Comparison of ENCODE assay signal across 16 mouse cellular contexts in the genomic region with DNA sequence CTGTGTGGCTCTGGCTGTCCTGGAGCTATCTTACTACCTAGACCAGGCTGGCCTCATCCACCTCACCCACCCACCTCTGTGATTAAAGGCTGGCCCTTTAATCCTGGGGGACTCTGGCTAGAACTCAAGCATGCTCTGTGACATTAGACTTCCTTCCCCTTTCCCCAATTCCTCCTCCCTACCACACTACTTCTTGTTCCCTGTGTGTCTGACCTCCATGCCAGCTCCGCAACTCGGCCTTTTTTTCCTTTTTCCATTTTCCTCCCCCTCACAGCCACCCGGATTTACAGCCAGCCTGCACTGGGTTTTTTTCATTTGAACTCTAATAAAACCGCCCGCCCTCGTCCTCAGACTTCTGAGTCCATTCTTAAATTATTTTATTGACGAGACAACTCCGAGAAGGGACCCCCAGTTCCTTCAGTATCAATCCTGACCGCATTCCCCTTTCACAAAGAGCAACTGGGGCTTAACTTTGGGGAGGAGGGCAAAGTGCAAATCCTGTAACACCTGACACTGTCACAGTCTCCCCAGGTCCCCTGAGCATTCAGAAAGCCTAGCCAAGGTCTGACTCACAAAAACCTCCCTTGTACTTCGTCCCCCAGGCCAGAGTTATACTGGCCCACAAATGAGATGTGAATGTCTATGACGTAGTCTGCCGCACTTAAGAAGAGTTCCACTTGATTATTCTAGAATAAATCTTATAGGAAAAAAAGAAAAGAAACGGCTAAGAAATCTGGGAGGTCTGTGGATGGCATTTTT. TPM values are rescaled to one million over a fixed set of nuclear protein-coding genes. Genes with fewer than 3 reads are reported as not detected.
DNase-seq lines count a peak whose midpoint lies in the region; ATAC-seq and TF ChIP-seq lines count a peak whose summit lies in the region.
"Had no signal": no experiment of that assay in that cellular context is flagged by ENCODE, and none has a peak within 500 bp of the region (broad histone marks: within the 10 kb centered on the region; RNA-seq: fewer than 3 reads in every experiment).

No protein-coding gene starts in this region.

- no peak overlapping the region for H3K4me3 ChIP-seq in kidney, adult 2 months (ENCODE audit: insufficient read depth, low read depth, low read length)
- H3K4me3 ChIP-seq: embryonic facial prominence, embryonic 12.5 days; forebrain, embryonic 10.5 days; heart, embryonic 12.5 days had no signal

- H3K27me3 ChIP-seq in kidney, adult 2 months (replicated peaks; ENCODE audit: control insufficient read depth, insufficient read depth, low read length), result no peaks in the 10 kb centered on the region
- H3K27me3 ChIP-seq: embryonic facial prominence, embryonic 12.5 days; heart, embryonic 12.5 days had no signal

- no peak overlapping the region for H3K27ac ChIP-seq in kidney, adult 2 months (ENCODE audit: insufficient read depth, low read depth, low read length)
- H3K27ac ChIP-seq: embryonic facial prominence, embryonic 12.5 days; forebrain, embryonic 10.5 days had no signal

- TF ChIP-seq CTCF in kidney, adult 2 months (conservative IDR thresholded peaks at IDR 0.05; ENCODE audit: insufficient read depth, insufficient read length, low read depth, low read length), result no peak

- TF ChIP-seq POLR2A in kidney, adult 2 months (IDR thresholded peaks at IDR 0.05; ENCODE audit: low read depth, low read length), result no peak

- peak; percentile 58 to 70 for ATAC-seq in hematopoietic stem cell, adult 5-6 weeks (replicated peaks in 1 of 2; ENCODE audit: insufficient read depth in 1 of 2, low FRiP score in 2 of 2, low TSS enrichment in 1 of 2, low read depth in 1 of 2, poor library complexity in 2 of 2, severe bottlenecking in 2 of 2)
- ATAC-seq in megakaryocyte progenitor cell, adult 5-6 weeks (replicated peaks; ENCODE audit: poor library complexity), result peak; percentile 80
- ATAC-seq: activated CD4-positive, CD25-positive, alpha-beta regulatory T cell, adult 4 months had no signal

- H3K4me1 ChIP-seq in kidney, adult 2 months (ENCODE audit: control insufficient read depth, insufficient read depth, low read length), result 0 out of 2 replicates have a peak, but pooled peaks cover 2% of the 10 kb centered on the region

- DNase-seq in kidney, adult 2 months, result peak; percentile 74
- no peak for DNase-seq in kidney, postnatal 4 days
- DNase-seq in kidney, postnatal 25 days, result peak; percentile 41 to 73
- DNase-seq in ovary, adult 18-20 months (ENCODE audit: low spot score), result no peak
- no peak for DNase-seq in spleen, adult 12 weeks (ENCODE audit: low spot score)
- no peak for DNase-seq in cerebellum, postnatal 36 days
- DNase-seq: B cell, adult 2 months; cerebellum, postnatal 14 days; lung, postnatal 14 days; thymus, adult 18-20 months had no signal

- WGBS in kidney, adult 2 months, result 40% methylated on average over 13 of the region's 13 CpGs

- H3K36me3 ChIP-seq in kidney, adult 2 months (ENCODE audit: control insufficient read depth, insufficient read depth, low read length), result no peaks in the 10 kb centered on the region
- H3K36me3 ChIP-seq: embryonic facial prominence, embryonic 12.5 days; forebrain, embryonic 10.5 days; heart, embryonic 12.5 days had no signal

RNA-seq across cellular contexts. Expression of gene G3bp2, which starts 15.0 kb away (rescaled TPM):
- polyA plus RNA-seq in kidney, adult 2 months (2012; rRNA removed), result 15.1 and 20.6 TPM in 2 replicates
- total RNA-seq in hematopoietic stem cell, adult 5-6 weeks (2017), result 131 and 135 TPM in 2 replicates
- 91.0 and 97.5 TPM in 2 replicates for total RNA-seq in megakaryocyte progenitor cell, adult 5-6 weeks (2015)
- 122 and 128 TPM in 2 replicates for total RNA-seq in megakaryocyte progenitor cell, adult 5-6 weeks (2017)

RNA-seq across cellular contexts. Expression of gene Uso1, which starts 39.2 kb away (rescaled TPM):
- polyA plus RNA-seq in kidney, adult 2 months (2012; rRNA removed), result 23.0 and 28.7 TPM in 2 replicates
- 9.9 and 21.3 TPM in 2 replicates for total RNA-seq in hematopoietic stem cell, adult 5-6 weeks (2017)
- 56.2 and 56.6 TPM in 2 replicates for total RNA-seq in megakaryocyte progenitor cell, adult 5-6 weeks (2015)
- 22.5 and 23.5 TPM in 2 replicates for total RNA-seq in megakaryocyte progenitor cell, adult 5-6 weeks (2017)

RNA-seq across cellular contexts. Expression of gene Cdkl2, which starts 54.8 kb away (rescaled TPM):
- 2.3 and 2.8 TPM in 2 replicates for polyA plus RNA-seq in kidney, adult 2 months (2012; rRNA removed)
- total RNA-seq in hematopoietic stem cell, adult 5-6 weeks (2017), result 0.81 TPM in 1 of 2 replicates, not detected in the other
- 0.07 TPM in 1 of 2 replicates, not detected in the other for total RNA-seq in megakaryocyte progenitor cell, adult 5-6 weeks (2015)
- 0.17 TPM in 1 of 2 replicates, not detected in the other for total RNA-seq in megakaryocyte progenitor cell, adult 5-6 weeks (2017)

Comparison
In these comparisons a context has a peak if more than half of its experiments do, and no peak if none do; other contexts are left out.
1. DNase-seq: peak in kidney, adult 2 months (single experiment) and kidney, postnatal 25 days (2 of 2); none in kidney, postnatal 4 days (0 of 2), ovary, adult 18-20 months (single experiment), spleen, adult 12 weeks (single experiment) and cerebellum, postnatal 36 days (0 of 2).